Mouse (Mus musculus) cortical plate, adult 2 months (tissue): Measurements from ENCODE around the gene Creb1.

Experiments
- CTCF ChIP-seq: fragments of 200-500 bp; IDR thresholded peaks from 2 replicates; pipeline ENCODE4 v1.5.1; 2011; ENCODE audit warnings: mild to moderate bottlenecking, control low read depth, low read length; ENCODE audit not compliant: insufficient read depth; ENCODE audit errors: extremely low read depth
- POLR2A ChIP-seq: fragments of 200-500 bp; IDR thresholded peaks from 2 replicates; pipeline ENCODE4 v1.6.1; 2011; ENCODE audit warnings: mild to moderate bottlenecking, low read length, control low read depth; ENCODE audit not compliant: insufficient read depth; ENCODE audit errors: extremely low read depth

DNA sequence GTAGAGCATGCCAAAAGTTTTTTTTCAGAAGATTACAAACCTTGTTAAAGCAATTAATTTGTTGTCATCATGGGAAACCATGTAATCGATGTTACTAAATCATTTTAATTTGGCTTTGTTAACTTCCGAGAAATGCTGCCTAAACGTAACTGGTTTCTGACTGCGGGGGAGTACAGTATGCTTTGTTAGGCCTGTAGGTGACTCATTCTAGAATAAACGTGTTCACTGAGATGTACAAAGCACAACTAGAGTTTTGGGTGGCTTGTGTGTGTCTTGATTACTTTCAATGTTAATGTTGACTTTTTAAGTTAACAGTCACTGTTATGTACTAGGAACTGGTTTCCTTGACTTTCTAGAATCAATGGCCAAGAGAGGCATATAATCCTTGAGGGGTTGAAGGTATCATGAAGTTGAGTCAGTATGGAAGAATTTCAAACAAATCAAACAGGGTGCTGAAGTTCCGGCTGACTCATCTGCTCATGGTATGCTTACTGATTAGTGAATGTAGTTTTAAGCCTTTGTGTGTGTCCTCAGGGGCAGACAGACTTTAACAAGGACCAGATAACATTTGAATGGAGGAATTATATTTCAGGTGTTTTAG is 68.9 kb downstream of the Creb1 start:
- TF ChIP-seq CTCF (no peak), POLR2A (no peak)
